Comparison of ENCODE assay signal across 8 mouse cellular contexts in the genomic region with DNA sequence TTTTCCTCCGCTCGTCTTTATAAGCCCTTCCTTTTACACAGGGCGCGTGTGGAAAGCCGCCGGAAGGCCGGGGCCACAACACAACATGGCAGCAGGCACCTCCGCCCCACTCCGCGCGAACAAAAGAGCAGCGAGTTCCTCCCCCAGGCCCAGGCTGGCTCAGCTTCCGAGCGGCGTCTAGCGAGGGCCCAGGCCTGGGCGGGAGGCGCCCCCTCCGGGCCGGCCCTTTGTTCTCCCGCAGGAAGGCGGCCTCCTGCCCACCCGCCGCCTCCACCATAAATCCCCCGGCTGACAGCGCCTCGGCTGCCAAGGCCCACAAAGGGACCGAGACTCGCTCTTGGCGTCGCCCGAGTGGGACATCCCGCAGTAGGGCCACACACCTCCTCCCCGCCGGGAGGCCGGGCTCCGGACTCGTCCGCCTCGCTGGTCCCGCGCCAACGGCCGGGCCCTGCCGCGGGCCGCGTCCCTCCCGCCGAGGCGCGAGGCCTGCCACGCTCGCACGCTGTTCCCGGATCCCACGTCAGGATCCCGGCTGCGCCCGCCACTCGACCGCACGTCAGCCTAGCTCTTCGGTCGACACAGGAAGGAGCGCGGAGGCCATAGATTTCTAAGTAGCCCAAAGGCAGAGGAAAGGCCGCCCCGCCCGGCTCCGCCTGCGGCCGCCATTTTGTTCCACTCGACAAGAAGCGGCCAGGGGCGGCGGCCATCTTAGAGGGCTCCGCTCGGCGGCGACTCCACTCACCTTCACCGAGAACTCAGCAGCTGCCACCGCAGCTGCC. TPM values are rescaled to one million over a fixed set of nuclear protein-coding genes. Genes with fewer than 3 reads are reported as not detected.
DNase-seq lines count a peak whose midpoint lies in the region; ATAC-seq lines count a peak whose summit lies in the region.

No protein-coding gene starts in this region.

- peak overlapping the region; percentile 97 for H3K4me3 ChIP-seq in megakaryocyte, embryonic 14.5 days (replicated peaks)

- H3K4me1 ChIP-seq in megakaryocyte, embryonic 14.5 days: peaks cover 27% of the 10 kb centered on the region

- peak; percentile 90 to 97 for DNase-seq in adrenal gland, adult (ENCODE audit: inconsistent age in 2 of 2, low spot score in 1 of 2)
- peak; percentile 88 for DNase-seq in embryo, embryonic 10 days (ENCODE audit: low spot score)
- peak; percentile 89 for DNase-seq in gastrocnemius, postnatal 14 days
- DNase-seq in left cerebral cortex, adult 9 months (ENCODE audit: low spot score in 2 of 2): peak; percentile 52 to 84
- peak; percentile 76 to 86 for DNase-seq in right cerebral cortex, adult 2 months (ENCODE audit: low spot score in 2 of 2)
- DNase-seq in urinary bladder, postnatal 10 days (ENCODE audit: low spot score): peak; percentile 53

- peak; percentile 46 for ATAC-seq in inflammation-experienced regulatory T-cells, adult 6 months

- peaks cover 51% of the 10 kb centered on the region for H3K36me3 ChIP-seq in megakaryocyte, embryonic 14.5 days (replicated peaks; ENCODE audit: low read length)

- intact Hi-C loops in gastrocnemius, postnatal 14 days (cut with DNase I; ENCODE audit: low total_unique reads): no loop called here

- no peaks in the 10 kb centered on the region for H3K9me3 ChIP-seq in megakaryocyte, embryonic 14.5 days

- no peaks in the 10 kb centered on the region for H3K27me3 ChIP-seq in megakaryocyte, embryonic 14.5 days (replicated peaks)

RNA-seq across cellular contexts. Expression of a gene that starts 0.6 kb away (rescaled TPM):
- 100 to 1,000 TPM; 561 to 606 TPM for total RNA-seq in gastrocnemius, postnatal 14 days (2021)
- 1,000 to 10,000 TPM in 1 of 3 experiments, 100 to 1,000 TPM in 2; 799 to 1,002 (median 808) TPM for polyA plus RNA-seq in inflammation-experienced regulatory T-cells, adult 6 months (2017; shearing (Covaris generic))
- 352 and 517 TPM in 2 replicates for polyA plus RNA-seq in megakaryocyte, embryonic 14.5 days (2012; ENCODE audit: insufficient read depth, low replicate concordance)

RNA-seq across cellular contexts. Expression of a gene that starts 53.5 kb away (rescaled TPM):
- total RNA-seq in gastrocnemius, postnatal 14 days (2021): 10 to 100 TPM; 15.5 to 16.9 TPM
- polyA plus RNA-seq in inflammation-experienced regulatory T-cells, adult 6 months (2017; shearing (Covaris generic)): 10 to 100 TPM; 37.7 to 42.2 (median 40.0) TPM
- 1.0 and 10.6 TPM in 2 replicates for polyA plus RNA-seq in megakaryocyte, embryonic 14.5 days (2012; ENCODE audit: insufficient read depth, low replicate concordance)

Comparison
In these comparisons a context has a peak if more than half of its experiments do, and no peak if none do; other contexts are left out.
1. Peak in every context shown above with its lines: DNase-seq, ATAC-seq and H3K4me3 ChIP-seq.